Mouse (Mus musculus) liver, postnatal 0 days (tissue): ENCODE results near the gene Glp2r.

Experiments
- CTCF ChIP-seq: sonication (generic); IDR thresholded peaks from 2 replicates; pipeline ENCODE4 v1.5.1; 2016; ENCODE audit warnings: antibody characterized with exemption, low read depth
- EP300 ChIP-seq: IDR thresholded peaks from 2 replicates; pipeline ENCODE4 v1.6.1; 2016; ENCODE audit warnings: antibody characterized with exemption, low read depth, mild to moderate bottlenecking

DNA sequence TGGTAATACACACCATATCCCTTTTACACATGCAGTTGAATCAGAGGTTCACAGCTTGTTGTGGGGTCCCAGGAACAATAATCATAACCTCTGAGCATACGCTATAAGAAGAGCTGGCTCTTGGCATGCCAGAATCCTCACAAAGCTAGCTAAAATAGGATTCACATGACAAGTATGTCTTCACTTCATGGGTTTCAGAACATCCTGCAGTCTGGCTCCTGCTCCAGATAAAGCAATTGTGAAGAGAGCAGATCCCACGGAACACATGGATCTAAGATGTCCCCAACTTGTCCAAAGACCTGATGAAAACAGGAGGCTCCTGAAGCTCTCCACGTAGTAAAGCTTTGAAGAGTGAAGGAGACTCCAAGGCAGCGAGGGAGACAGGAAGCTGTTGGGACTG lies 55.6 kb downstream of the Glp2r start:
- TF ChIP-seq CTCF (no peak), EP300 (no peak)
